Mouse (Mus musculus) spleen, adult 2 months (tissue): ENCODE measurements around the gene Spata5.

Experiments
- CTCF ChIP-seq: fragments of 200-500 bp; IDR thresholded peaks from 2 replicates; pipeline ENCODE4 v1.5.1; 2011; ENCODE audit warnings: mild to moderate bottlenecking, inconsistent platforms; ENCODE audit not compliant: insufficient read depth, insufficient read length, insufficient replicate concordance; ENCODE audit errors: extremely low read depth
- POLR2A ChIP-seq: fragments of 200-500 bp; IDR thresholded peaks from 2 replicates; pipeline ENCODE4 v1.6.1; 2011; ENCODE audit warnings: low read depth, low read length, inconsistent platforms

- no peak for TF ChIP-seq POLR2A
- TF ChIP-seq CTCF, result no peak
Measured at GRCm38 (mm10) chr3:37476485-37476884, 56.8 kb downstream of the Spata5 start.
